Mouse (Mus musculus) G1E (cell line): Measurements from ENCODE around the gene Trpv4.

Experiments used
- CTCF ChIP-seq: IDR thresholded peaks from 2 replicates; pipeline ENCODE4 v1.5.1; 2012; ENCODE audit warnings: low read depth, low read length, inconsistent platforms, mixed read lengths
- GATA1 ChIP-seq: IDR thresholded peaks from 2 replicates; pipeline ENCODE4 v1.6.1; 2012; ENCODE audit warnings: borderline replicate concordance, low read length, inconsistent platforms, mixed read lengths
- POLR2AphosphoS5 ChIP-seq: IDR thresholded peaks from 2 replicates; pipeline ENCODE4 v1.6.1; 2012; ENCODE audit warnings: low read depth, low read length, inconsistent platforms; ENCODE audit not compliant: insufficient replicate concordance

DNA sequence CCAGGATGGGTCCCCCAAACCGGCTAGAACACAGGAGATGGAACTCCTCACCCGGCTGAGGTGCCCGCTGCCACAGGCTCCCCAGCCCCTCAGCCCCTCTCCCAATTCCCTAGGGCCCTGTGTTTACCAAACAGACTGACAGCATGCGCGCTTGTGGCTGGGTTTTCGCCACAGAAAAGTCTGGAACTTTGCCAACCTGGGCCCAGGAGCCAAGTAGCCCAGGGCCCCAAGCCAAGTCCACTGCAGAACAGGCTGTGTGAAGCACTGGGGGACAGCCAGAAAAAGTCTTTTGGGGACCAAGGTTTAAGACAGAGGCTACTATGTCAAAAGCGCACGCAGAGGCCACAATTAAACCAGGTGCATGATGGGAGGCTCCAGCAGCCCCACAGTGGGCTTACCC is 50.6 kb downstream of the Trpv4 start:
- TF ChIP-seq CTCF (no peak), GATA1 (no peak), POLR2AphosphoS5 (no peak)
